Mouse (Mus musculus) forebrain, embryonic 10.5 days (tissue): Measurements from ENCODE around the gene Gm43302. TPM values are rescaled to one million over a fixed set of nuclear protein-coding genes. Genes with fewer than 3 reads are reported as not detected.

Experiments used
- DNase-seq: peaks from one replicate; pipeline ENCODE4 v3.0.0-alpha.2; 2017; ENCODE audit warnings: low spot score; ENCODE audit errors: extremely low spot score
- H3K27ac ChIP-seq: fragments of 300-500 bp; sonication (generic); 2 replicates; pipeline ENCODE4 v1.5.1; 2016; ENCODE audit warnings: mild to moderate bottlenecking
- H3K27me3 ChIP-seq: fragments of 300-500 bp; sonication (generic); 2 replicates; pipeline ENCODE4 v1.6.1; 2016; ENCODE audit warnings: mild to moderate bottlenecking; ENCODE audit not compliant: poor library complexity, severe bottlenecking
- H3K36me3 ChIP-seq: fragments of 300-500 bp; sonication (generic); replicated peaks from 2 replicates; pipeline ENCODE4 v1.6.1; 2016; ENCODE audit warnings: mild to moderate bottlenecking, moderate library complexity
- H3K4me1 ChIP-seq: fragments of 300-500 bp; sonication (generic); 2 replicates; pipeline ENCODE4 v1.6.1; 2016
- H3K4me3 ChIP-seq: fragments of 300-500 bp; sonication (generic); 2 replicates; pipeline ENCODE4 v1.5.1; 2016; ENCODE audit warnings: mild to moderate bottlenecking, moderate library complexity
- H3K9me3 ChIP-seq: fragments of 300-500 bp; sonication (generic); 2 replicates; pipeline ENCODE4 v1.6.1; 2016; ENCODE audit warnings: mild to moderate bottlenecking, moderate library complexity
- polyA plus RNA-seq: library from polyadenylated mRNA; unstranded; fragments of >200 nt; fragmentation: Nextera tagmentation; extraction: Ambion mirVana; gene quantifications from 2 replicates; pipeline ENCODE4 v1.2.1, GENCODE M21; 2016

The Gm43302 gene
- polyA plus RNA-seq, 1 experiment from 2014 or later: not detected

- H3K9me3 ChIP-seq: no peaks in the 10 kb centered on the region
- no peaks in the 10 kb centered on the region for H3K4me1 ChIP-seq
- no peak overlapping the region for H3K27ac ChIP-seq
- H3K27me3 ChIP-seq: no peaks in the 10 kb centered on the region
- H3K4me3 ChIP-seq: no peak overlapping the region
- H3K36me3 ChIP-seq: no peaks in the 10 kb centered on the region
- DNase-seq: no peak
Observed at GRCm38 (mm10) chr5:105181446-105181845, 112.0 kb downstream of the Gm43302 start.

Other genes starting within 250 kb of the Gm43302 start
- 0.50 and 0.63 TPM in 2 replicates for gene Gbp9, start 154.2 kb downstream of the Gm43302 start, polyA plus RNA-seq
- 0.26 TPM in 1 of 2 replicates, not detected in the other for gene Gbp8, start 154.2 kb downstream of the Gm43302 start, polyA plus RNA-seq
- gene Gbp4, start 154.1 kb downstream of the Gm43302 start, polyA plus RNA-seq: 0.04 and 0.33 TPM in 2 replicates
- not detected in 2 replicates for gene Gbp10, start 54.2 kb downstream of the Gm43302 start, polyA plus RNA-seq
- 0.12 and 0.15 TPM in 2 replicates for gene Gbp6, start within 50 bp of the Gm43302 start, polyA plus RNA-seq
- 7.7 and 8.1 TPM in 2 replicates for gene Lrrc8b, start 122.1 kb upstream of the Gm43302 start, polyA plus RNA-seq
- gene Lrrc8c, start 225.7 kb upstream of the Gm43302 start, polyA plus RNA-seq: 12.4 and 14.8 TPM in 2 replicates